Mouse (Mus musculus) hindbrain, embryonic 11.5 days (tissue): ENCODE results near the gene Epas1. TPM values are rescaled to one million over a fixed set of nuclear protein-coding genes. Genes with fewer than 3 reads are reported as not detected.

Experiments used
- ATAC-seq: fragments of 200-750 bp; cut with Nextera tagmentation; 2 replicates; pipeline ENCODE4 v1.8.0; 2017; ENCODE audit warnings: mild to moderate bottlenecking, moderate TSS enrichment, moderate library complexity; ENCODE audit not compliant: low FRiP score
- DNase-seq: peaks from one replicate; pipeline ENCODE4 v3.0.0-alpha.2; 2015; ENCODE audit warnings: low spot score
- H3K27ac ChIP-seq: fragments of 300-500 bp; sonication (generic); 2 replicates; pipeline ENCODE4 v1.5.1; 2014; ENCODE audit warnings: mild to moderate bottlenecking, low read depth, low read length
- H3K27me3 ChIP-seq: fragments of 300-500 bp; sonication (generic); 2 replicates; pipeline ENCODE4 v1.6.1; 2014; ENCODE audit warnings: mild to moderate bottlenecking, low read length, moderate library complexity, mixed read lengths; ENCODE audit not compliant: control insufficient read depth, insufficient read depth
- H3K36me3 ChIP-seq: fragments of 300-500 bp; sonication (generic); 2 replicates; pipeline ENCODE4 v1.6.1; 2014; ENCODE audit warnings: mild to moderate bottlenecking, low read length, moderate library complexity, mixed read lengths; ENCODE audit not compliant: control insufficient read depth, insufficient read depth
- H3K4me1 ChIP-seq: fragments of 300-500 bp; sonication (generic); replicated peaks from 2 replicates; pipeline ENCODE4 v1.6.1; 2014; ENCODE audit warnings: low read length, mixed read lengths; ENCODE audit not compliant: control insufficient read depth, insufficient read depth
- H3K4me2 ChIP-seq: fragments of 300-500 bp; sonication (generic); replicated peaks from 2 replicates; pipeline ENCODE4 v1.6.1; 2014; ENCODE audit warnings: mild to moderate bottlenecking, low read depth, low read length
- H3K4me3 ChIP-seq: fragments of 300-500 bp; sonication (generic); 2 replicates; pipeline ENCODE4 v1.5.1; 2014; ENCODE audit warnings: low read depth, low read length
- H3K9ac ChIP-seq: fragments of 300-500 bp; sonication (generic); 2 replicates; pipeline ENCODE4 v1.6.1; 2014; ENCODE audit warnings: low read depth, low read length
- H3K9me3 ChIP-seq: fragments of 300-500 bp; sonication (generic); 2 replicates; pipeline ENCODE4 v1.6.1; 2016; ENCODE audit warnings: low read length; ENCODE audit not compliant: control insufficient read depth
- WGBS: fragments of 180-500 bp; shearing (Covaris S2); extraction: QIAGEN DNeasy Blood & Tissue Kit; methylation state at CpG from one replicate; pipeline ENCODE4 v1.1.7; 2014; 5-methylcytosine and 5-hydroxymethylcytosine counted together
- polyA plus RNA-seq: library from polyadenylated mRNA; unstranded; fragments of >200 nt; fragmentation: Nextera tagmentation; extraction: Ambion mirVana; gene quantifications from 2 replicates; pipeline ENCODE4 v1.2.1, GENCODE M21; 2014

Gene Epas1
- polyA plus RNA-seq, result 6.4 and 8.4 TPM in 2 replicates

- DNase-seq, result peak; percentile 86
- Histone ChIP-seq H3K27ac (no peak within 1 kb of the TSS), H3K27me3 (peaks cover 39% of the 10 kb centered on the region), H3K36me3 (no peaks in the 10 kb centered on the region), H3K4me2 (peak within 1 kb of the TSS; percentile 75), H3K4me3 (peak within 1 kb of the TSS; percentile 46), H3K9ac (peak within 1 kb of the TSS; percentile 33; the same call in 1 of the 2 replicates), H3K4me1 (peaks cover 9% of the 10 kb centered on the region; the same call in 1 of the 2 replicates), H3K9me3 (no peaks in the 10 kb centered on the region)
- peak; percentile 97 for ATAC-seq
- WGBS, result under 1% methylated on average over 34 of the region's 60 CpGs
These were observed at the start of gene Epas1 for GRCm38 (mm10) chr17:86753130-86753821. Gene Epas1, plus strand, starts transcription at chr17:86753700.

- no peak for ATAC-seq
- H3K36me3 ChIP-seq, result no peaks in the 10 kb centered on the region
These were observed 48.3 kb upstream of the Epas1 start for GRCm38 (mm10) chr17:86705236-86705635.

GRCm38 (mm10) chr17:86706467-86706866 lies 47.0 kb upstream of the Epas1 start:
- no peak for ATAC-seq
- no peaks in the 10 kb centered on the region for H3K36me3 ChIP-seq

More at GRCm38 (mm10) chr17:86705236-86705635, 48.3 kb upstream of the Epas1 start:
- Histone ChIP-seq H3K9me3 (no peaks in the 10 kb centered on the region), H3K27me3 (no peaks in the 10 kb centered on the region), H3K4me3 (no peak overlapping the region), H3K4me1 (no peaks in the 10 kb centered on the region), H3K4me2 (no peak overlapping the region), H3K9ac (no peak overlapping the region), H3K27ac (no peak overlapping the region)
- 94% methylated on average over 3 of the region's 3 CpGs for WGBS
- no peak for DNase-seq

GRCm38 (mm10) chr17:86709803-86710202 lies 43.7 kb upstream of the Epas1 start:
- no peaks in the 10 kb centered on the region for H3K9me3 ChIP-seq
- H3K9ac ChIP-seq, result no peak overlapping the region
- WGBS, result 81% methylated on average over 8 of the region's 8 CpGs
- H3K4me3 ChIP-seq, result no peak overlapping the region
- H3K36me3 ChIP-seq, result no peaks in the 10 kb centered on the region
- ATAC-seq (no peak), DNase-seq (no peak)
- no peaks in the 10 kb centered on the region for H3K4me1 ChIP-seq
- H3K27me3 ChIP-seq, result no peaks in the 10 kb centered on the region
- no peak overlapping the region for H3K4me2 ChIP-seq
- no peak overlapping the region for H3K27ac ChIP-seq

More at GRCm38 (mm10) chr17:86706467-86706866, 47.0 kb upstream of the Epas1 start:
- Histone ChIP-seq H3K9me3 (no peaks in the 10 kb centered on the region), H3K4me3 (no peak overlapping the region), H3K27me3 (no peaks in the 10 kb centered on the region), H3K4me1 (no peaks in the 10 kb centered on the region), H3K4me2 (no peak overlapping the region), H3K9ac (no peak overlapping the region), H3K27ac (no peak overlapping the region)
- 94% methylated on average over 1 of the region's 1 CpGs for WGBS
- no peak for DNase-seq

GRCm38 (mm10) chr17:86710379-86710778 lies 43.1 kb upstream of the Epas1 start:
- Histone ChIP-seq H3K4me3 (no peak overlapping the region), H3K4me1 (no peaks in the 10 kb centered on the region), H3K27ac (no peak overlapping the region), H3K36me3 (no peaks in the 10 kb centered on the region), H3K9me3 (no peaks in the 10 kb centered on the region), H3K4me2 (no peak overlapping the region), H3K9ac (no peak overlapping the region), H3K27me3 (no peaks in the 10 kb centered on the region)
- WGBS, result 80% methylated on average over 8 of the region's 8 CpGs
- ATAC-seq, result no peak
- no peak for DNase-seq

- DNase-seq, result no peak
- H3K4me1 ChIP-seq, result no peaks in the 10 kb centered on the region
- H3K4me3 ChIP-seq, result no peak overlapping the region
- H3K9ac ChIP-seq, result no peak overlapping the region
- WGBS, result 85% methylated on average over 5 of the region's 5 CpGs
- no peak overlapping the region for H3K27ac ChIP-seq
- no peaks in the 10 kb centered on the region for H3K36me3 ChIP-seq
- H3K4me2 ChIP-seq, result no peak overlapping the region
- no peaks in the 10 kb centered on the region for H3K9me3 ChIP-seq
- ATAC-seq, result no peak
- H3K27me3 ChIP-seq, result no peaks in the 10 kb centered on the region
These were observed 41.6 kb upstream of the Epas1 start for GRCm38 (mm10) chr17:86711949-86712348.

- Histone ChIP-seq H3K36me3 (no peaks in the 10 kb centered on the region), H3K4me2 (no peak overlapping the region), H3K4me3 (no peak overlapping the region), H3K9ac (no peak overlapping the region), H3K27me3 (no peaks in the 10 kb centered on the region), H3K4me1 (no peaks in the 10 kb centered on the region), H3K27ac (no peak overlapping the region), H3K9me3 (no peaks in the 10 kb centered on the region)
- no peak for DNase-seq
- WGBS, result 92% methylated on average over 8 of the region's 8 CpGs
- ATAC-seq, result no peak
These were observed 40.9 kb upstream of the Epas1 start for GRCm38 (mm10) chr17:86712601-86713000.

- no peak overlapping the region for H3K9ac ChIP-seq
- ATAC-seq, result no peak
- WGBS, result 33% methylated on average over 8 of the region's 8 CpGs
- no peak overlapping the region for H3K4me3 ChIP-seq
- no peaks in the 10 kb centered on the region for H3K27me3 ChIP-seq
- no peak overlapping the region for H3K27ac ChIP-seq
- no peaks in the 10 kb centered on the region for H3K4me1 ChIP-seq
- H3K4me2 ChIP-seq, result no peak overlapping the region
- no peaks in the 10 kb centered on the region for H3K36me3 ChIP-seq
- peak; percentile 19 for DNase-seq
- H3K9me3 ChIP-seq, result no peaks in the 10 kb centered on the region
These were observed 39.9 kb upstream of the Epas1 start for GRCm38 (mm10) chr17:86713591-86713990.

- 66% methylated on average over 8 of the region's 8 CpGs for WGBS
- Histone ChIP-seq H3K4me3 (no peak overlapping the region), H3K9ac (no peak overlapping the region), H3K9me3 (no peaks in the 10 kb centered on the region), H3K4me1 (no peaks in the 10 kb centered on the region), H3K4me2 (no peak overlapping the region), H3K36me3 (no peaks in the 10 kb centered on the region), H3K27me3 (no peaks in the 10 kb centered on the region), H3K27ac (no peak overlapping the region)
- no peak for ATAC-seq
- no peak for DNase-seq
These were observed 28.6 kb upstream of the Epas1 start for GRCm38 (mm10) chr17:86724786-86725415.
